Mouse (Mus musculus) hindbrain, embryonic 15.5 days (tissue): ENCODE measurements around the gene Cabin1. TPM values are rescaled to one million over a fixed set of nuclear protein-coding genes. Genes with fewer than 3 reads are reported as not detected.
A peak's percentile ranks its signal among the peaks of the same experiment; 100 is the strongest.

ENCODE experiments used
- ATAC-seq: fragments of 200-750 bp; cut with Nextera tagmentation; 2 replicates; pipeline ENCODE4 v1.8.0; 2017; ENCODE audit warnings: low read depth, moderate number of reproducible peaks, moderate TSS enrichment; ENCODE audit not compliant: low FRiP score
- H3K27ac ChIP-seq: fragments of 300-500 bp; sonication (generic); replicated peaks from 2 replicates; pipeline ENCODE4 v1.5.1; 2015; ENCODE audit warnings: mild to moderate bottlenecking, inconsistent platforms
- H3K27me3 ChIP-seq: fragments of 300-500 bp; sonication (generic); 2 replicates; pipeline ENCODE4 v1.6.1; 2015; ENCODE audit warnings: control low read depth, inconsistent platforms
- H3K36me3 ChIP-seq: fragments of 300-500 bp; sonication (generic); 2 replicates; pipeline ENCODE4 v1.6.1; 2015; ENCODE audit warnings: control low read depth, inconsistent platforms
- H3K4me1 ChIP-seq: fragments of 300-500 bp; sonication (generic); replicated peaks from 2 replicates; pipeline ENCODE4 v1.6.1; 2015; ENCODE audit warnings: control low read depth, inconsistent platforms
- H3K4me2 ChIP-seq: fragments of 300-500 bp; sonication (generic); 2 replicates; pipeline ENCODE4 v1.6.1; 2015; ENCODE audit warnings: moderate library complexity, mild to moderate bottlenecking, inconsistent platforms
- H3K4me3 ChIP-seq: fragments of 300-500 bp; sonication (generic); 2 replicates; pipeline ENCODE4 v1.5.1; 2015; ENCODE audit warnings: mild to moderate bottlenecking, inconsistent platforms
- H3K9ac ChIP-seq: fragments of 300-500 bp; sonication (generic); 2 replicates; pipeline ENCODE4 v1.6.1; 2015; ENCODE audit warnings: inconsistent platforms
- H3K9me3 ChIP-seq: fragments of 300-500 bp; sonication (generic); 2 replicates; pipeline ENCODE4 v1.6.1; 2016; ENCODE audit warnings: control low read depth, inconsistent platforms
- WGBS: fragments of 180-500 bp; shearing (Covaris S2); methylation state at CpG from one replicate; pipeline ENCODE4 v1.1.7; 2015; 5-methylcytosine and 5-hydroxymethylcytosine counted together
- polyA plus RNA-seq: library from polyadenylated mRNA; unstranded; fragments of >200 nt; fragmentation: Nextera tagmentation; extraction: Ambion mirVana; gene quantifications from 2 replicates; pipeline ENCODE4 v1.2.1, GENCODE M21; 2015

Gene Cabin1
- polyA plus RNA-seq, 1 experiment from 2014 or later = 40.0 TPM

DNA sequence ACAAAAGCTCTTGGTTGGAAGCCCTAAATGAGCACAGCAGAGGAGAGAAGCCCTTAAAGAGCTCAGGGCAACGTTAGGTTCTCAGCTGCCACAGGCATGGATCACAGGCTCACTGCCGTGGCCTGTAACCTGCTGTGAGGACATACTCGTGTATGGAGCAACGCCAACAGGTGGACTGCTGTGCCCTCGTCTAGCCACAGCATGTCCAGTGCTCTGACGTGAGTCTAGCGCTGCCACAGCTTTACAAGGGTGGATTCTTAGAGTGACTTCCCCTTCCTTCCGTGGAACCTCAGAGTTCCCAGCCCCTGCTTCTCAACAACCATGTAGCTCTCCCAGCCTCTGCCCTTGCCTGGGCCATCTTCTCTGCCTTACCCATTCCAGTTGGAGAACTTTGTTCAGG, 88.5 kb downstream of the Cabin1 start:
- H3K9ac ChIP-seq = no peak overlapping the region
- H3K9me3 ChIP-seq = no peaks in the 10 kb centered on the region
- no peaks in the 10 kb centered on the region for H3K27me3 ChIP-seq
- no peak for ATAC-seq
- H3K27ac ChIP-seq = no peak overlapping the region
- no peak overlapping the region for H3K4me2 ChIP-seq
- no peak overlapping the region for H3K4me3 ChIP-seq
- 84% methylated on average over 8 of the region's 8 CpGs for WGBS
- 0 out of 2 replicates have a peak, but pooled peaks cover 6% of the 10 kb centered on the region for H3K4me1 ChIP-seq
- peaks cover 10% of the 10 kb centered on the region; the same call in 1 of the 2 replicates for H3K36me3 ChIP-seq

- no peak overlapping the region for H3K27ac ChIP-seq
- no peak overlapping the region for H3K4me2 ChIP-seq
- H3K36me3 ChIP-seq = peaks cover 6% of the 10 kb centered on the region; the same call in 1 of the 2 replicates
- WGBS = 92% methylated on average over 1 of the region's 1 CpGs
- no peaks in the 10 kb centered on the region for H3K9me3 ChIP-seq
- peaks cover 38% of the 10 kb centered on the region for H3K4me1 ChIP-seq
- H3K9ac ChIP-seq = no peak overlapping the region
- H3K4me3 ChIP-seq = no peak overlapping the region
- H3K27me3 ChIP-seq = peaks cover 9% of the 10 kb centered on the region; the same call in 1 of the 2 replicates
- ATAC-seq = no peak
Measured at GRCm38 (mm10) chr10:75669936-75670335, 94.2 kb downstream of the Cabin1 start.

DNA sequence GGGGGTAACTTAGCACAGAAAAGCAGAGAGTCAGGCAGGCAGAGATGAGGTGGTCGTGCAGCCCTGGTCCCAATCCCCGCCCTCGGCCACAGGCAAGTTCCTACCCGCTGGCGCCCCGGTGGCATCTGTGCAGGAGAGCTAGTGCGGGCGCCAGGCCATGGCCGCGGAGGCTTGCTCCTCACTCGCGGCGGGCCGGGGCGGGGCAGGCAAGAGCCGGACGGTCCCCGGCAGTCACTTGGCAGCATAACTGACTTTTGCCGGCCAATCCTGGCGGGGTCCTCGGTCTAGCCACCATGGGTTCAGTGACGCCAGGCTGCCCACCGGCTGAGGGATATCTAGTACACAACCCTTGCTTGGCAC, 96.2 kb downstream of the Cabin1 start:
- Histone ChIP-seq H3K4me2 (peak overlapping the region; percentile 97), H3K36me3 (peaks cover 10% of the 10 kb centered on the region; the same call in 1 of the 2 replicates), H3K9ac (peak overlapping the region; percentile 62), H3K27ac (peak overlapping the region; percentile 81), H3K4me3 (peak overlapping the region; percentile 51), H3K9me3 (no peaks in the 10 kb centered on the region), H3K4me1 (peaks cover 47% of the 10 kb centered on the region), H3K27me3 (peaks cover 9% of the 10 kb centered on the region; the same call in 1 of the 2 replicates)
- ATAC-seq = peak; percentile 65
- 2% methylated on average over 23 of the region's 23 CpGs for WGBS

DNA sequence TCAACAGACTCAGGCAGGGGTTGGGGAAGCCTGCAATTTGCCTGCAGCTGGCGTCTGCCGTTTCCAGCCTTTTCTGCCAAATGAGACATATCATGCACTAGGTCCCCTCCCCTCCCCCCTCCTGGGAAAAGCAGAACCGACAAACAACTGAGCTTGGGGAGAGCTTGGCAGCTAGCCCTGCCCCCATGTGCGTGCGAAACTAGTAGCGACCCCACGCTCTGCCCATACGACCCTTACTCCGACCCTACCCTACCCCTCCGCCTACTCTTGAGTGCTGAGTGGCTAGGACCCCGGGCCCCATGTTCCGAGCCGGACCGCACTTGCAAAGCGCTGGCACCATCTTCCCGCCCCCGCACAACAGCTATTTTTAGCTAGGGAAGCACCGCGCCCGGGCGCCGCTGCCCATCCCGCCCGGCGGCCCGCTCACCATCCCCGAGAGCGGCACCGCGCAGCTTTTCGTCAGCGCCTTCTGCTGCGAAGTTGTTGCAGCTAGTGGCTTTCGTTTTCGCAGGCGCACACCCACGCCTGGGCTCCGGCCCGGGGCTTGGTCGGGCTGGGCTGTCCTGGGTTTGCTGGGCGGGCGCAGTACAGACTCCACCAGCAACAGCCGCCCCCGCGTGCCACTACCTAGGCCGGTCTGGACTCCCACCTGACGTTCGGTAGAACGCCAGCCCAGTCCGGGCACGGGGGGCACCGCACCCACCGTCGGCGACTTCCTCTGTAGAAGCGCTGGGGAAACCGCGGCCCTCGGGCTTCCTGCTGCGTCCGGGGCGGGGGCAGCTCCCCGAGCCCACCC, 96.8 kb downstream of the Cabin1 start:
- ATAC-seq = peak; percentile 67
- Histone ChIP-seq H3K27ac (peak overlapping the region; percentile 81), H3K36me3 (peaks cover 9% of the 10 kb centered on the region; the same call in 1 of the 2 replicates), H3K9me3 (no peaks in the 10 kb centered on the region), H3K9ac (peak overlapping the region; percentile 62), H3K4me2 (peak overlapping the region; percentile 97), H3K4me1 (peaks cover 53% of the 10 kb centered on the region), H3K4me3 (peak overlapping the region; percentile 51), H3K27me3 (peaks cover 9% of the 10 kb centered on the region; the same call in 1 of the 2 replicates)
- WGBS = under 1% methylated on average over 63 of the region's 63 CpGs

DNA sequence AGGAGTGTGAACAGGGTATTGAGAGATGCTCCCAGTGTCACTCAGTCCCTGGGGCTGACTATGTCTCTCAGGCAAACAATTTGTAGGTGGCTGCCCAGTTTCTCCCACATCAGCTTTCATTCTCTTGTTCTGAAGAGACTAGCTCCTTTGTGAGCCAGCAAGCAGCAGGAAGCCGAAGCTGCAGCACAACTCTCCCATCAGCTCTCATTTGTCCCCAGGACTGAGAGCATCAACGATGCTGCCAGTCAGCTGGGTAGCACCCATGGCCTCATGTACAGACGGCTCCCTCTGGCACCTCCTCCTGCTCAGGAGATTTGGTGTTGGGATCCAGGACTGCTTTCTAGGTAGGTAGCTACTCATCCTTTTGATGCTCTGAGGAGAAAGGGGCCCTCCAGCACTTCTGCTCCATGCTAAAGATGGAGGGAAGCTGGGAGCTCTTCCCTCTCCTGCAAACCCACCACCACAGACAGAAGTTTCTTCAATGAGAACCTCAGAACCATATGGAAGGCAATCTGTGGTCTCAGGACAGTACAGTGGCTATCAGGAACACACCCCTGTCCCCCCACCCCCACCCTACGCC, 97.6 kb downstream of the Cabin1 start:
- 24% methylated on average over 4 of the region's 4 CpGs for WGBS
- Histone ChIP-seq H3K4me2 (peak overlapping the region; percentile 97), H3K4me1 (peaks cover 60% of the 10 kb centered on the region), H3K9me3 (no peaks in the 10 kb centered on the region), H3K9ac (peak overlapping the region; percentile 62; the same call in 1 of the 2 replicates), H3K4me3 (peak overlapping the region; percentile 51), H3K27ac (peak overlapping the region; percentile 81), H3K27me3 (peaks cover 9% of the 10 kb centered on the region; the same call in 1 of the 2 replicates), H3K36me3 (peaks cover 4% of the 10 kb centered on the region; the same call in 1 of the 2 replicates)
- ATAC-seq = 0 out of 2 replicates have a peak, but pooled peaks have one; percentile 1

- H3K9me3 ChIP-seq = no peaks in the 10 kb centered on the region
- no peak overlapping the region for H3K4me3 ChIP-seq
- no peak overlapping the region for H3K4me2 ChIP-seq
- no peak overlapping the region for H3K27ac ChIP-seq
- WGBS = 84% methylated on average over 6 of the region's 6 CpGs
- H3K4me1 ChIP-seq = peaks cover 69% of the 10 kb centered on the region
- ATAC-seq = no peak
- no peak overlapping the region for H3K9ac ChIP-seq
- H3K27me3 ChIP-seq = peaks cover 9% of the 10 kb centered on the region; the same call in 1 of the 2 replicates
- peaks cover 8% of the 10 kb centered on the region; the same call in 1 of the 2 replicates for H3K36me3 ChIP-seq
Measured at GRCm38 (mm10) chr10:75664673-75665270, 99.4 kb downstream of the Cabin1 start.

GRCm38 (mm10) chr10:75662575-75662974, 101.6 kb downstream of the Cabin1 start:
- Histone ChIP-seq H3K9ac (no peak overlapping the region), H3K4me1 (peaks cover 58% of the 10 kb centered on the region), H3K4me3 (no peak overlapping the region), H3K27ac (no peak overlapping the region), H3K36me3 (peaks cover 14% of the 10 kb centered on the region), H3K27me3 (no peaks in the 10 kb centered on the region), H3K9me3 (no peaks in the 10 kb centered on the region), H3K4me2 (no peak overlapping the region)
- no peak for ATAC-seq
- WGBS = 76% methylated on average over 4 of the region's 4 CpGs

DNA sequence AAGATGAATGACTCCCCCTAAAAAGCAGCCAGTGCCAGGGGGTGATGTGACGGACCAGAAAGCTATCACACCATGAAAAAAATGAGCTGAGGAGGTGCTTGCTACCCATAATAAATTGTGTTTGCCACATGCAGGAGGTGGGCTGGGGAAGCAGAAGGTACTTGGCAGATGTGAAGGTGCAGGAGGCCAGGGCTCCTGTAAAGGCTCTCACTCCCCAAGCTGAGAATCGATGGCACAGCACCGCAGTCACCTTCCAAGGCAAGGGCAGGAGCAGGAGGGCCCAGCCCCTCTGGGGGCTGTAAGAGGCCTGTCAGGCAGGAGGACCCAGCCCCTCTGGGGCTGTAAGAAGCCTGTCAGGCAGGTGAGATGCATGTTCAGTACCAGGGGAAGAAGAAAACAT, 102.3 kb downstream of the Cabin1 start:
- Histone ChIP-seq H3K27ac (peak overlapping the region; percentile 59), H3K36me3 (peaks cover 21% of the 10 kb centered on the region)

DNA sequence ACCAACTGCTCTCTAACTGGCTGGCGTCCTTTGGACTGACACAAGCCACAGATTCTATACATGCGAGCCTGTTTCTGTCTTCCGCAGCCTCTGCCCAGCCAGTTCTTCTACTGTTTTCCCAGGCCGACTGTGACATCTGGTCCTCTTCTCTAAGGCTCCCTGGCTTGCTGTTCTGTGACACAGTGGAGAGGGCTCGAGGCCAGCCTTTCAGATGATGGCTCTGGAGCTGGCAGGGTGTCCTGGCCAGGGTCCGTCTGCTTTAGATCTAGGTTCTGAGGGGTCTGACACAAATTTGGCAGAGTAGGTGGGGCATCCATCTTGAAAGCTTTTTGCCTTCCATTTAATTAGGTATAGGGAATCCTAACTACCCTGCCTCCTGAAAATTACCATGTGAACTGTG, 102.8 kb downstream of the Cabin1 start:
- Histone ChIP-seq H3K4me3 (no peak overlapping the region), H3K36me3 (peaks cover 26% of the 10 kb centered on the region), H3K9me3 (no peaks in the 10 kb centered on the region), H3K27me3 (no peaks in the 10 kb centered on the region), H3K9ac (no peak overlapping the region), H3K4me2 (no peak overlapping the region), H3K4me1 (peaks cover 46% of the 10 kb centered on the region), H3K27ac (peak overlapping the region; percentile 59)
- WGBS = 64% methylated on average over 6 of the region's 6 CpGs
- peak; percentile 66 for ATAC-seq

More for the DNA sequence above, 102.3 kb downstream of the Cabin1 start:
- WGBS = 76% methylated on average over 3 of the region's 3 CpGs
- ATAC-seq = no peak
- Histone ChIP-seq H3K4me3 (no peak overlapping the region), H3K9me3 (no peaks in the 10 kb centered on the region), H3K4me1 (peaks cover 51% of the 10 kb centered on the region), H3K27me3 (no peaks in the 10 kb centered on the region), H3K4me2 (no peak overlapping the region), H3K9ac (no peak overlapping the region)

DNA sequence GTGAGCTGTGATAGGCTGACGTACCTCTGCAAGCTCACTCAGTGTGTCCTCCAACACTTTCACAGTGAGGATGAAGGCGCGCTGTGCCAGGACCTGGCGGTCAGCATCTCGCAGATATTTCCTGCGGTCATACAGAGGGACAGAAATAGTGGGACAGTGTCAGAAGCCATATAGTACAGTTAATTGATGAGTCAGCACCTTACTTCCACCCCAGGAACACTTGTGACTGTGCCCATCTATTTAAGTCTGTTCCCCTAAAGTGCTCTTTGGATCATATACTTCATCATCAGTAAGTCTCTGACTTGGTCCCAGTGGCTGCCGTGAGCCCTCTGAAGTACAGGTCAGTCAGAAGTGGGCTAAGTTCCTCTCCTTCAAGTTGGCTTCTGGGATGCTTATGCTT, 106.4 kb downstream of the Cabin1 start:
- Histone ChIP-seq H3K9ac (no peak overlapping the region), H3K4me3 (no peak overlapping the region), H3K36me3 (peaks cover 45% of the 10 kb centered on the region), H3K27me3 (no peaks in the 10 kb centered on the region), H3K4me2 (no peak overlapping the region), H3K4me1 (peaks cover 21% of the 10 kb centered on the region), H3K27ac (no peak overlapping the region), H3K9me3 (no peaks in the 10 kb centered on the region)
- no peak for ATAC-seq
- 97% methylated on average over 7 of the region's 7 CpGs for WGBS

DNA sequence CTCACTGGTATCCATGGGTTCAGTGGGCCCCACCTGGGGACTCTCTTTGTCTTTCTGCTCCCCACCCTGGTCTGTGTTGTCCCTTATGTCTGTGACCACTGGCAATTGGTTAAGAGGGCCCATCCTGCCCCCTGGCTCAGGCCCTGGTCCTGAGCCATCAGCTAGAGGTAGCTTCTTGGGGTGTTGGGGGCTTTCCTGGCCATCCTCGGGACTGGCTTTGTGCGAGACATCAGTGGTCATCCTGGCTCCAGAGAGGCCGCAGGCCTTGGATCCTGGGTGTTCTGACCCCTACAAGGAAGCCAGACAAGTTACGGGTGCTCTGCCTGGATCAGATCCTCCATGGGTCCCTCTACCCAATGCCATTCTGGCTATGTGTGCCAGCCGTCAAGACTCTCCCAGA, 107.0 kb downstream of the Cabin1 start:
- WGBS = 96% methylated on average over 5 of the region's 5 CpGs
- H3K27me3 ChIP-seq = no peaks in the 10 kb centered on the region
- no peak overlapping the region for H3K4me2 ChIP-seq
- H3K27ac ChIP-seq = no peak overlapping the region
- peaks cover 15% of the 10 kb centered on the region for H3K4me1 ChIP-seq
- no peak overlapping the region for H3K9ac ChIP-seq
- no peaks in the 10 kb centered on the region for H3K9me3 ChIP-seq
- H3K4me3 ChIP-seq = no peak overlapping the region
- peaks cover 51% of the 10 kb centered on the region for H3K36me3 ChIP-seq
- ATAC-seq = no peak

DNA sequence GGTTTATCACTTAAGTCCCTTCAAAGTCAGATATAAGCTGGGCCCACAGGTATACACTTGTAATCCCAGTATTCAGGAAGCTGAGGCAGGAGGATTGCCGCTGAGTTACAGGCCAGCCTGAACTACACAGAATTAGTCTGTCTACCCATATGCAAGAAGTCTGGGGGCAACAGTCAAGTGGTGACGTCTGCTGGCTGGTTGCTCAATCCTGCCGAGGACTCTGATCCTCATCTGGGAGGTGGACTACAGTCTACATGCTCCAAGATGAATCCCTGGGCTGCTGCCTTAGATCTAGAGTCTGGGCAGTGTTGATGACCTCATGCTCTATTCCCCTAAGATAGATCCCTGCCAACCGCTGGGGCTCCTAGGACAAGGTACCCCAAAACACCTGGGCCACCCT, 110.1 kb downstream of the Cabin1 start:
- ATAC-seq = no peak

More for the DNA sequence above, 110.1 kb downstream of the Cabin1 start:
- H3K4me1 ChIP-seq = no peaks in the 10 kb centered on the region
- no peak overlapping the region for H3K27ac ChIP-seq
- no peaks in the 10 kb centered on the region for H3K9me3 ChIP-seq
- H3K9ac ChIP-seq = no peak overlapping the region
- H3K27me3 ChIP-seq = no peaks in the 10 kb centered on the region
- no peak overlapping the region for H3K4me3 ChIP-seq
- H3K36me3 ChIP-seq = peaks cover 75% of the 10 kb centered on the region
- WGBS = 96% methylated on average over 4 of the region's 4 CpGs
- H3K4me2 ChIP-seq = no peak overlapping the region
